Mouse (Mus musculus) R1 (cell line): ENCODE results near the gene Gm7903.
"Not testable (repeated sequence)": the region's sequence is repeated elsewhere in the genome, so short reads cannot be mapped to it uniquely, and the experiment has no call there.

Experiments used
- DNase-seq: peaks from one replicate; pipeline ENCODE4 v3.0.0-alpha.2; 2018; ENCODE audit warnings: low read depth, low spot score

The Gm7903 gene

DNA sequence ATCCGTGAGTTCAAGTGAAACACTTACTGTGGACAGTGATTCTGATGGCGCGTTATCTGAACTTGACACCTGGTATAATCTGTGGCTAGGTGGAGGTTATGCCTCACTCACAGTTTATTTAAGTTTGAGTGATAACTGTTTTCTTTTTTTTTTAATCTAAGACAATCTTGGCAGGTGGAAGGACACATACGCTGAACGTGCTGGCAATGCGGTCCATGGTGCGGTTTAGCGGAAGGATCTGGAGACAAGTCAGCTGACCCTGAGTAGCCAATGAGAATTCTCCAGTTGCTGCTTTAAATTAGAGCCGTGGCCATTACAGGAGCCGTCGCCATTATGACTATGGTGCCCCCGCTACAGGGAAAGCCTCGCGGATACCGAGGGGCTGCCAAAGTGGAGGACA, at the start of gene Gm7903:
Gm7903 (plus strand) TSS at position 301 of the 400 bp plus-strand sequence.
- DNase-seq: not testable (repeated sequence)

DNA sequence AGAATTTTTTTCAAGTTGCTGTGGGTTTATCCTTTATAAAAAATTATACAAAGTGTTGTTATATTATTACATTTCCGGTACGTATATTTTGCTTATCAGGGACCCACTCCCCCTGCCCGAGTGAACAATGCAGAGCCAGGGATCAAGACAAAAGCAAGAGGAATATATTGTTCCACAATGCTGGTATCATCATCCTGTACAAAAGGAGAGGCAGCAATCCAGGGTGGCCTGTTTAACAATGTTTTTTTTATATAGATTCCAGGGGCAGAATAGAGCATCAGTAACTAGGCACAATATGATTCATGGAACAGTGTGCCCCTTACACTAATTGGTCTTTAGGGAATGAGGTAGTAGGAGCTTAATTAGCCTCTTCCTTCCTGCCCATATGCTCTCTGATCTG, 30.1 kb upstream of the Gm7903 start:
- not testable (repeated sequence) for DNase-seq

DNA sequence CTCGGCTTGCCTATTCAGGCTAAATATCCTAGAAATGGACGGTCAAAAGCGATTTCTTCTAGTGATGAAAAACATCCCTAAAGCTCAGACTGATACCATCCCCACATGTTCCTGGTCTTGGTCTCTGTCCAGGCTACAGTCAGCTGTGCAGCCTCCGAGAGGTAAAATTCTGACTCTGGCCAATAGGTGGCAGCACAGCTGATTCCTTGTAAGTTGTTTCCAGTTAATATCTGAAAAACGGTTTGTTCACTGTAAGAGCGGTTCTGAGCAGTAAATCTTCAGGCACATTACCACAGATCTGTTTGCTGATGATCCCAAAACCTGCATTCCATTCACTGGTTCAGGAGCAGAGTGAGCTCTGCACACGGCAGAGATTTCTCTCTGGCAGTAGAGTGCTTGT, 12.4 kb upstream of the Gm7903 start:
- not testable (repeated sequence) for DNase-seq

DNA sequence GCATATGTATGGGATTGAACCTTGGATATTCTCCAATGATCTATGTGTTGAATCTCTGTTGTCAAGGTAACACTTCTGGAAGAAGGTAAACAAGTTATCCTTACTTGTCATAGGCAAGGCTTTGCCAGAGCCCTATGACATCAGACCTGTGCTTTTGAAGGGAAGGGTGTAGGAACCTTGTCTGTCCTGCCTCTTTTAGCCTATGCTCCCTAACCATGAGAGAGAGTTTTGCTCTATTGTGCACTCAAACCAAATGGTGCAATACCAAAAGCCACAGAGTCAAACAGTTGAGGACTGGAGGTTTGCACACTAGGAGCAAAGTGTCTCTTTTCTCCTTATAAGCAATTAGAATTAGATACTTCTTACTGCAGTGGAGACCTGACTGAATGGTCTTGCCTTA, 11.8 kb upstream of the Gm7903 start:
- not testable (repeated sequence) for DNase-seq

DNA sequence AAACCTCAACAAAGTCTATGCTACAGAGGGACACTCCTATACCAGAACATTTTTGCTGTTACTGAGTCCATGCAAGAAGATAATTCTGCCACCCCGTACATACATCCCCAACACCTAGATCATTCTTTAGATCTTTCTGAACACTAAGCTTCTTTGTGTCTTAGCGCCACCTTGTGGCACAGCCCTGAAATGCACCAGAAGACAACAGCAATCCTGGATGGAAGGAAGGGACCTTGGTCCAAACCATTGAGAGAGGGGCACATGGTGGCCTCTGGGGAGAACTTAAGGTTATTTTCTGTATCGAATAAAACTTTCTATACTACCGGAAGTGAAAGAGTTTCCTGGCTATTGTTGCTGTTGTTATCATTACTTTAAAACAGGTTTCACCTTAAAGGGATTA, 11.2 kb upstream of the Gm7903 start:
- DNase-seq: not testable (repeated sequence)

DNA sequence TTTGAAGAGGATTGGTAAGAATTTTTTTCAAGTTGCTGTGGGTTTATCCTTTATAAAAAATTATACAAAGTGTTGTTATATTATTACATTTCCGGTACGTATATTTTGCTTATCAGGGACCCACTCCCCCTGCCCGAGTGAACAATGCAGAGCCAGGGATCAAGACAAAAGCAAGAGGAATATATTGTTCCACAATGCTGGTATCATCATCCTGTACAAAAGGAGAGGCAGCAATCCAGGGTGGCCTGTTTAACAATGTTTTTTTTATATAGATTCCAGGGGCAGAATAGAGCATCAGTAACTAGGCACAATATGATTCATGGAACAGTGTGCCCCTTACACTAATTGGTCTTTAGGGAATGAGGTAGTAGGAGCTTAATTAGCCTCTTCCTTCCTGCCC, 30.5 kb downstream of the Gm7903 start:
- not testable (repeated sequence) for DNase-seq

DNA sequence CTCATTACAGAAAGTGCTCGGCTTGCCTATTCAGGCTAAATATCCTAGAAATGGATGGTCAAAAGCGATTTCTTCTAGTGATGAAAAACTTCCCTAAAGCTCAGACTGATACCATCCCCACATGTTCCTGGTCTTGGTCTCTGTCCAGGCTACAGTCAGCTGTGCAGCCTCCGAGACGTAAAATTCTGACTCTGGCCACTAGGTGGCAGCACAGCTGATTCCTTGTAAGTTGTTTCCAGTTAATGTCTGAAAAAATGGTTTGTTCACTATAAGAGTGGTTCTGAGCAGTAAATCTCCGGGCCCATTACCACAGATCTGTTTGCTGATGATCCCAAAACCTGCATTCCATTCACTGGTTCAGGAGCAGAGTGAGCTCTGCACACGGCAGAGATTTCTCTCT, 48.3 kb downstream of the Gm7903 start:
- DNase-seq: not testable (repeated sequence)

DNA sequence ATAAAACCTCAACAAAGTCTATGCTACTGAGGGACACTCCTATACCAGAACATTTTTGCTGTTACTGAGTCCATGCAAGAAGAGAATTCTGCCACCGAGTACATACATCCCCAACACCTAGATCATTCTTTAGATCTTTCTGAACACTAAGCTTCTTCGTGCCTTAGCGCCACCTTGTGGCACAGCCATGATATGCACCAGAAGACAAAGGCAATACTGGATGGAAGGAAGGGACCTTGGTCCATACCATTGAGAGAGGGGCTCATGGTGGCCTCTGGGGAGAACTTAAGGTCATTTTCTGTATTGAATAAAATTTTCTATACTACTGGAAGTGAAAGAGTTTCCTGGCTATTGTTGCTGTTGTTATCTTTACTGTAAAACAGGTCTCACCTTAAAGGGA, 49.5 kb downstream of the Gm7903 start:
- not testable (repeated sequence) for DNase-seq
